Mouse (Mus musculus) G1E-ER4 (cell line): ENCODE data around the gene Mast4. TPM values are rescaled to one million over a fixed set of nuclear protein-coding genes. Genes with fewer than 3 reads are reported as not detected.

Experiments used
- GATA1 ChIP-seq: IDR thresholded peaks from one replicate; pipeline ENCODE4 v1.8.0; 2012; ENCODE audit warnings: low read length, inconsistent platforms
- polyA plus RNA-seq: library from polyadenylated mRNA; stranded (reverse); fragments of >175 nt; gene quantifications from 2 replicates; pipeline ENCODE4 v1.2.3, GENCODE M21; 2012

Mast4 gene
- 2.4 and 2.6 TPM in 2 replicates for polyA plus RNA-seq

- TF ChIP-seq GATA1: no peak
Measured at GRCm38 (mm10) chr13:103334392-103334686, at the start of gene Mast4. TSS of gene Mast4 (minus strand) at chr13:103334497.

GRCm38 (mm10) chr13:103374495-103374894 is 40.2 kb upstream of the Mast4 start:
- TF ChIP-seq GATA1: no peak

GRCm38 (mm10) chr13:103369194-103369593 is 34.9 kb upstream of the Mast4 start:
- TF ChIP-seq GATA1: no peak

GRCm38 (mm10) chr13:103363181-103363580 is 28.9 kb upstream of the Mast4 start:
- no peak for TF ChIP-seq GATA1

GRCm38 (mm10) chr13:103354737-103355136 is 20.4 kb upstream of the Mast4 start:
- TF ChIP-seq GATA1: no peak

- no peak for TF ChIP-seq GATA1
Measured at GRCm38 (mm10) chr13:103344749-103345148, 10.5 kb upstream of the Mast4 start.

- no peak for TF ChIP-seq GATA1
Measured at GRCm38 (mm10) chr13:103344006-103344720, 9.9 kb upstream of the Mast4 start.

GRCm38 (mm10) chr13:103341031-103341430 is 6.7 kb upstream of the Mast4 start:
- no peak for TF ChIP-seq GATA1

GRCm38 (mm10) chr13:103338616-103339015 is 4.3 kb upstream of the Mast4 start:
- no peak for TF ChIP-seq GATA1

- no peak for TF ChIP-seq GATA1
Measured at GRCm38 (mm10) chr13:103336237-103336636, 1.9 kb upstream of the Mast4 start.

GRCm38 (mm10) chr13:103334723-103335458 is 594 bp upstream of the Mast4 start:
- no peak for TF ChIP-seq GATA1

- TF ChIP-seq GATA1: no peak
Measured at GRCm38 (mm10) chr13:103333601-103334391, 501 bp downstream of the Mast4 start.

GRCm38 (mm10) chr13:103333153-103333552 is 1.1 kb downstream of the Mast4 start:
- TF ChIP-seq GATA1: no peak

- TF ChIP-seq GATA1: no peak
Measured at GRCm38 (mm10) chr13:103332731-103333130, 1.6 kb downstream of the Mast4 start.

- TF ChIP-seq GATA1: no peak
Measured at GRCm38 (mm10) chr13:103331096-103331495, 3.2 kb downstream of the Mast4 start.

GRCm38 (mm10) chr13:103328299-103328698 is 6.0 kb downstream of the Mast4 start:
- no peak for TF ChIP-seq GATA1

GRCm38 (mm10) chr13:103327843-103328242 is 6.5 kb downstream of the Mast4 start:
- TF ChIP-seq GATA1: no peak
